Mouse (Mus musculus): ENCODE data around the gene Bcl2a1c.
"Not testable (repeated sequence)": the region's sequence is repeated elsewhere in the genome, so short reads cannot be mapped to it uniquely, and the experiment has no call there.

Gene Bcl2a1c

DNA sequence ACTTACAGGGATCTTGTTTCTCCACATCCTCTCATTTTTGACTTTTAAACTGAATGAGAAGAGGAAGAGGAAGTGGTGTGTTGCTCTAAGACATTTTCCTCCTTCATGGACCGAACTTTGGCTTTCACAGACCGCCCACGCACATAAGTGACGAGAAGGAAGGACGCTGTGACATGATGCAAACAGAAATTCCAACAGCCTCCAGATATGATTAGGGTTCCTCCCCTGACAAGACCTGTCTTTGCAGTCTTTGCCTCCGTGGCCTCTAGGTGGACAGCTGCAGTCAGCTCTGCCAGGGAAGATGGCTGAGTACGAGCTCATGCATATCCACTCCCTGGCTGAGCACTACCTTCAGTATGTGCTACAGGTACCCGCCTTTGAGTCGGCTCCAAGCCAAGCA, at the start of gene Bcl2a1c:
Gene Bcl2a1c (plus strand): TSS at position 281 of the 400 bp plus-strand sequence.
- in situ Hi-C loops (cut with MboI; ENCODE audit: low pct_unique_long_range_greater_than_20kb in 1 of 2, low sequenced_read_pairs in 2 of 2, unreplicated experiment in 1 of 2): loop anchor here (10.0 to 25.0 kb wide), 2 partner anchors 155 to 157 kb away; no protein-coding TSS in a partner anchor

GRCm38 (mm10) chr9:114305957-114306356, 24.0 kb upstream of the Bcl2a1c start:
- in situ Hi-C loops (cut with MboI; ENCODE audit: low pct_unique_long_range_greater_than_20kb in 1 of 2, low sequenced_read_pairs in 2 of 2, unreplicated experiment in 1 of 2): not testable (repeated sequence)

GRCm38 (mm10) chr9:114311752-114312151, 18.2 kb upstream of the Bcl2a1c start:
- in situ Hi-C loops (cut with MboI; ENCODE audit: low pct_unique_long_range_greater_than_20kb in 1 of 2, low sequenced_read_pairs in 2 of 2, unreplicated experiment in 1 of 2): loop anchor here in 1 of 2 experiments (10.0 kb wide), 1 partner anchor 183 kb away; no protein-coding TSS in a partner anchor

DNA sequence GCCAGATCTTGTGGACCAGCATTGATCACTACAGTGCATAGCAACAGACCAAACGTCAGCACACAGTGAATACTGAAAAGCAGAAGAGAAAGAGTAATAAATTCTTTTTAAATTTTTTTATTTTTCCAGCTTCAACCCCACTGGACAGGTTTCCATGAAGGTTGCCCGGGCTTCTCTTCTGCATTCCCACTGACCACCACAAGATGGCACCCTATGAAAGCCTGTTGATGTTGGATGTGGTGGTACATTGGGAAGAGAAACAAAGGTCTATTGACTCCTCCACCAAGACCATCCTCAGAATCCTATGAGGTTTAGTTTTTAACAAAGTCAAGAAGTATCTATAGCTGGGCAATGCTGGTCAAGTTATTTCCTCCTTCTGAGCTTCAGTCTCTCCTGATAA, 11.9 kb upstream of the Bcl2a1c start:
- in situ Hi-C loops (cut with MboI; ENCODE audit: low pct_unique_long_range_greater_than_20kb in 1 of 2, low sequenced_read_pairs in 2 of 2, unreplicated experiment in 1 of 2): loop anchor here in 1 of 2 experiments (10.0 kb wide), 1 partner anchor 177 kb away; no protein-coding TSS in a partner anchor

- in situ Hi-C loops (cut with MboI; ENCODE audit: low pct_unique_long_range_greater_than_20kb in 1 of 2, low sequenced_read_pairs in 2 of 2, unreplicated experiment in 1 of 2): loop anchor here in 1 of 2 experiments (25.0 kb wide), 1 partner anchor 161 kb away; no protein-coding TSS in a partner anchor
These were observed 3.8 kb upstream of the Bcl2a1c start for GRCm38 (mm10) chr9:114326011-114326748.

DNA sequence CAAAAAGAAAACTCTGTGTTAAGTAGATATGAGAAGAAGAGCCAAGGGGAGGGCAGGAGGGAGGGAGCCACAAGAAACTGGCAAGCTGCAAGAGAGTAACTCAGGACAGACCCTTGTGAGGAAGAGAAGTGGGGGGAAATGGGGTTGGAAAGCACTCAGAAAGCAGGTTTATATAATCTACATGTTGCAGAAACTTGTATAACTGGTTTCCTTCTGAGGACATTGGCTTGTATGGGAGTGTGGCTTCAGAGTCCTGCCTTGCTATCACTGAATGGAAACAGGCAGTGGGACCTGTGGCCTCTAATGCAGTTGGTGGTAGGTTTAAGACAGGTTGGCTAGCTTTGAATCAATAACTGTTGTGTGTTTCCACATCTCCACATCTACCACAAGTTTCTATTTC, 1.6 kb upstream of the Bcl2a1c start:
- in situ Hi-C loops (cut with MboI; ENCODE audit: low pct_unique_long_range_greater_than_20kb in 1 of 2, low sequenced_read_pairs in 2 of 2, unreplicated experiment in 1 of 2): loop anchor here in 1 of 2 experiments (25.0 kb wide), 1 partner anchor 159 kb away; no protein-coding TSS in a partner anchor

DNA sequence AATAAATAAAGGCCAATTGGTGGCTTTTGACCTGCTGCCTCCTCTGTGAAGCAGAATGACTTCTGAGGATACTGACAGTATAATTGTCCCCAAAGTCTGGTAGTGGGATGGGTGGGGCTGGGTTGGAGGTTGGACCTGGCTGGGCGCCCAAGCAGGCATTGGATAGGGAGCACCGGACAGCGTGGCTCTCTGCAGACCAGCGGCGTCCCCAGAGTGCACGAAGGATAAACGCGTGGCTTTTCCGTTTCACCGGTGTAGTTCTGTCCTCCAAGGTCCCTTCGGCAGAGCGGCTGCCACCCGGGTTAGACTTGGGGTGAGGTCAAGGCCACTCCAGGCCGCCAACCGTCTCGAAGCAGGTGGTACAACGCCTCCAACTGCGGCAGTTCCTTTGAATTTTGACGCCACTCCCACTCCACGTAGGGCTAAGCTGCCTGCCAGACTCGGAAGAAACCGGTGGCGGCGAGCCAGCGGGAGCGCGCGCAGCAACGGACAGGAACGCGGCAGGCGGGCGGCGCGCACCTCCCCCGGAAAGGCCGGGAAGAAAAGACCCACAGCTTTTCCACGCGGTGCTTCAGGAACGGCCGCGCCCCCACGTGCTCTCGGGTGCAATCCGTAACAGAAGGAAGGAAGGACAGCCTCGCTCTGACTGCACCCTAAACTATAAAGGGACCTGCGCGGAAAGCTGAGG, 38.0 kb downstream of the Bcl2a1c start:
- in situ Hi-C loops (cut with MboI; ENCODE audit: low pct_unique_long_range_greater_than_20kb in 1 of 2, low sequenced_read_pairs in 2 of 2, unreplicated experiment in 1 of 2): no loop called here

- in situ Hi-C loops (cut with MboI; ENCODE audit: low pct_unique_long_range_greater_than_20kb in 1 of 2, low sequenced_read_pairs in 2 of 2, unreplicated experiment in 1 of 2): no loop called here
These were observed 38.5 kb downstream of the Bcl2a1c start for GRCm38 (mm10) chr9:114368471-114368858.

DNA sequence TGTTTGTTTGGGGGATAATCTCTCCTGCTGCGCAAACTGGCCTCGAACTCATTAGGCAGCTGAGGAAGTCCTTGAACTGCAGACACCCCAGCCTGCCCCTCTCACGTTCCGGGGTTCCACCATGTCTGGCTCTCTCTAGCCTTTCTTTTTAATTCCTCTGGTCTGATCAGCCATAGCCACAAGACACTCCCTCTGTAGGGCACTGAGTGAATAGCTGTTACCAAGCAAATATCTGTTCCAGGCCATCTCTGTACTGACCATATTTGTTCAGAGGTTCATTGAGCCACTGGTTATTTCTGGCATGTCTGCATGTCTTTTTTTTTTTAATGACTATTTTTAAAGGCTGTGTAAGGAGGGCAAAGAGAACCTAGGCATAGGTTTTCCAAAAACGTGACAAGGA, 39.5 kb downstream of the Bcl2a1c start:
- in situ Hi-C loops (cut with MboI; ENCODE audit: low pct_unique_long_range_greater_than_20kb in 1 of 2, low sequenced_read_pairs in 2 of 2, unreplicated experiment in 1 of 2): not testable (repeated sequence)

DNA sequence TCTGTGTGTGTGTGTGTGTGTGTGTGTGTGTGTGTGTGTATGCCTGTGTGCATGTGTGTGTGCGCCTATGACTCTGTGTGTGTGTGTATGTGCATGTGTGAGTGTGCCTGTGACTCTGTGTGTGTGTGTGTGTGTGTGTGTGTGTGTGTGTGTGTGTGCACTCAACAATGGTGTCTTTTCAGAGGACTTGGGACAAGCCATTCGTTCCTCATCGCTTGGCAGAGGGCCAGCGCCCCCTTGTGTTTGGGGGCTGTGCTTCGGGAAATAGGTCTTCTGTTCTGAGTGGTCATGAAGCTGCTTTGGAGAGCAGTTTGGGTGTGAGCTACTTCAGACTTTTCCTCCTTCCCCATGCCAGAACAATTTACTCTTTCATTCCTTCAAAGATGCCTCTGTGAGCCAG, 41.8 kb downstream of the Bcl2a1c start:
- in situ Hi-C loops (cut with MboI; ENCODE audit: low pct_unique_long_range_greater_than_20kb in 1 of 2, low sequenced_read_pairs in 2 of 2, unreplicated experiment in 1 of 2): not testable (repeated sequence)

GRCm38 (mm10) chr9:114375276-114375962, 45.5 kb downstream of the Bcl2a1c start:
- in situ Hi-C loops (cut with MboI; ENCODE audit: low pct_unique_long_range_greater_than_20kb in 1 of 2, low sequenced_read_pairs in 2 of 2, unreplicated experiment in 1 of 2): no loop called here

DNA sequence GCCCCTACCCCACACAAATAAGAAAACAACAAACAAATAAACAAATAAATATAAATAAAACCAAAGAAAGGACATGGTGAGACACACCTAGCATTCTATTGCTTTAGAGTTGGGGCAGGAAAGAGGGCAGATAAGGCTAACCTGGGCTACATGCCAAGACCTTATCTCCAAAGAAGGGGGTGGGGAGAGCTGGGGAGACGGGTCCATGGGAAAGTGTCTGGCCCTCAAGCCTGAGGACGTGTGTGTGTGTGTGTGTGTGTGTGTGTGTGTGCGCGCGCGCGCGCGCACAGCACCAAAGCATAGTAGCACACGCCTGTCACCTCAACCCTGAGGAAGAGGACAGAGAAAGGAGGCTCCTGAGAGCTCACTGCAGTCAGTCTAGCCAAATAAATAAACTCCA, 47.2 kb downstream of the Bcl2a1c start:
- in situ Hi-C loops (cut with MboI; ENCODE audit: low pct_unique_long_range_greater_than_20kb in 1 of 2, low sequenced_read_pairs in 2 of 2, unreplicated experiment in 1 of 2): no loop called here

GRCm38 (mm10) chr9:114379871-114380270, 49.9 kb downstream of the Bcl2a1c start:
- in situ Hi-C loops (cut with MboI; ENCODE audit: low pct_unique_long_range_greater_than_20kb in 1 of 2, low sequenced_read_pairs in 2 of 2, unreplicated experiment in 1 of 2): no loop called here

All from mouse embryonic stem cell (cell line).